Mouse (Mus musculus): ENCODE results near the gene Tpi1.
A peak's percentile ranks its signal among the peaks of the same experiment; 100 is the strongest.

- peak; percentile 35 for TF ChIP-seq MAX (IDR thresholded peaks at IDR 0.05)
- peak; percentile 95 for TF ChIP-seq CTCF (IDR thresholded peaks at IDR 0.05; ENCODE audit: control insufficient read depth, insufficient read depth, insufficient read length)
- TF ChIP-seq MYOD1 (IDR thresholded peaks at IDR 0.05; ENCODE audit: control insufficient read depth, insufficient read length, low read depth), result no peak
- no peak for TF ChIP-seq FOSL1 (IDR thresholded peaks at IDR 0.05; ENCODE audit: insufficient read depth, low read length, poor library complexity, severe bottlenecking)
Measured at GRCm38 (mm10) chr6:124809052-124809774, 4.9 kb downstream of the Tpi1 start.
